Mouse (Mus musculus) midbrain, embryonic 12.5 days (tissue): ENCODE measurements around the gene Man2c1. TPM values are rescaled to one million over a fixed set of nuclear protein-coding genes. Genes with fewer than 3 reads are reported as not detected.

Experiments
- ATAC-seq: fragments of 200-750 bp; cut with Nextera tagmentation; 2 replicates; pipeline ENCODE4 v1.8.0; 2017; ENCODE audit warnings: low read depth, moderate TSS enrichment, moderate library complexity; ENCODE audit not compliant: low FRiP score
- H3K27ac ChIP-seq: fragments of 300-500 bp; sonication (generic); replicated peaks from 2 replicates; pipeline ENCODE4 v1.5.1; 2016; ENCODE audit warnings: mild to moderate bottlenecking
- H3K27me3 ChIP-seq: fragments of 300-500 bp; sonication (generic); 2 replicates; pipeline ENCODE4 v1.6.1; 2016; ENCODE audit warnings: mild to moderate bottlenecking
- H3K36me3 ChIP-seq: fragments of 300-500 bp; sonication (generic); 2 replicates; pipeline ENCODE4 v1.6.1; 2016
- H3K4me1 ChIP-seq: fragments of 300-500 bp; sonication (generic); 2 replicates; pipeline ENCODE4 v1.6.1; 2016
- H3K4me2 ChIP-seq: fragments of 300-500 bp; sonication (generic); replicated peaks from 2 replicates; pipeline ENCODE4 v1.6.1; 2016; ENCODE audit warnings: mild to moderate bottlenecking, moderate library complexity
- H3K4me3 ChIP-seq: fragments of 300-500 bp; sonication (generic); 2 replicates; pipeline ENCODE4 v1.5.1; 2016; ENCODE audit warnings: mild to moderate bottlenecking
- H3K9ac ChIP-seq: fragments of 300-500 bp; sonication (generic); replicated peaks from 2 replicates; pipeline ENCODE4 v1.6.1; 2016; ENCODE audit warnings: mild to moderate bottlenecking, moderate library complexity
- H3K9me3 ChIP-seq: fragments of 300-500 bp; sonication (generic); 2 replicates; pipeline ENCODE4 v1.6.1; 2016; ENCODE audit warnings: mild to moderate bottlenecking
- WGBS: fragments of 180-500 bp; shearing (Covaris S2); methylation state at CpG from one replicate; pipeline ENCODE4 v1.1.7; 2016; 5-methylcytosine and 5-hydroxymethylcytosine counted together
- polyA plus RNA-seq: library from polyadenylated mRNA; unstranded; fragments of >200 nt; fragmentation: Nextera tagmentation; extraction: Ambion mirVana; gene quantifications from 2 replicates; pipeline ENCODE4 v1.2.1, GENCODE M21; 2016

Gene Man2c1
- polyA plus RNA-seq, 1 experiment from 2014 or later = 67.6 TPM

GRCm38 (mm10) chr9:57146451-57147066 is 16.1 kb downstream of the Man2c1 start:
- Histone ChIP-seq H3K4me1 (peaks cover 22% of the 10 kb centered on the region), H3K27ac (0 out of 2 replicates have a peak overlapping the region, but pooled peaks have one; percentile 10), H3K27me3 (no peaks in the 10 kb centered on the region), H3K9ac (no peak overlapping the region; the same call in 1 of the 2 replicates), H3K9me3 (no peaks in the 10 kb centered on the region), H3K4me2 (0 out of 2 replicates have a peak overlapping the region, but pooled peaks have one; percentile 2), H3K4me3 (no peak overlapping the region), H3K36me3 (peaks cover 25% of the 10 kb centered on the region)
- 84% methylated on average over 17 of the region's 17 CpGs for WGBS
- no peak for ATAC-seq

- H3K4me2 ChIP-seq = peak overlapping the region; percentile 69
- peaks cover 16% of the 10 kb centered on the region; the same call in 1 of the 2 replicates for H3K36me3 ChIP-seq
- ATAC-seq = peak; percentile 58
- WGBS = 9% methylated on average over 19 of the region's 19 CpGs
- peak overlapping the region; percentile 70 for H3K9ac ChIP-seq
- H3K27me3 ChIP-seq = no peaks in the 10 kb centered on the region
- H3K4me1 ChIP-seq = peaks cover 22% of the 10 kb centered on the region
- H3K9me3 ChIP-seq = no peaks in the 10 kb centered on the region
- H3K4me3 ChIP-seq = peak overlapping the region; percentile 56
- H3K27ac ChIP-seq = peak overlapping the region; percentile 91
Measured at GRCm38 (mm10) chr9:57147205-57148143, 17.0 kb downstream of the Man2c1 start.

- peak within 1 kb of the TSS; percentile 70 for H3K9ac ChIP-seq
- H3K4me1 ChIP-seq = peaks cover 22% of the 10 kb centered on the region
- peak; percentile 90 for ATAC-seq
- no peaks in the 10 kb centered on the region for H3K27me3 ChIP-seq
- peak within 1 kb of the TSS; percentile 91 for H3K27ac ChIP-seq
- 1% methylated on average over 27 of the region's 27 CpGs for WGBS
- H3K4me3 ChIP-seq = peak within 1 kb of the TSS; percentile 56
- H3K36me3 ChIP-seq = peaks cover 12% of the 10 kb centered on the region; the same call in 1 of the 2 replicates
- H3K9me3 ChIP-seq = no peaks in the 10 kb centered on the region
- peak within 1 kb of the TSS; percentile 69 for H3K4me2 ChIP-seq
Measured at GRCm38 (mm10) chr9:57148144-57148878, 17.8 kb downstream of the Man2c1 start, which contains the start of gene Neil1. Gene Neil1 (minus strand): TSS chr9:57148305.

- H3K4me1 ChIP-seq = peaks cover 22% of the 10 kb centered on the region
- peak overlapping the region; percentile 56 for H3K4me3 ChIP-seq
- peak overlapping the region; percentile 69 for H3K4me2 ChIP-seq
- H3K36me3 ChIP-seq = peaks cover 8% of the 10 kb centered on the region; the same call in 1 of the 2 replicates
- H3K27ac ChIP-seq = peak overlapping the region; percentile 91
- no peaks in the 10 kb centered on the region for H3K9me3 ChIP-seq
- peak overlapping the region; percentile 70 for H3K9ac ChIP-seq
- 71% methylated on average over 6 of the region's 6 CpGs for WGBS
- H3K27me3 ChIP-seq = no peaks in the 10 kb centered on the region
- no peak for ATAC-seq
Measured at GRCm38 (mm10) chr9:57149021-57149420, 18.5 kb downstream of the Man2c1 start.

GRCm38 (mm10) chr9:57150192-57150591 is 19.7 kb downstream of the Man2c1 start:
- no peaks in the 10 kb centered on the region for H3K9me3 ChIP-seq
- 0 out of 2 replicates have a peak, but pooled peaks cover 6% of the 10 kb centered on the region for H3K36me3 ChIP-seq
- 84% methylated on average over 5 of the region's 5 CpGs for WGBS
- H3K4me1 ChIP-seq = peaks cover 22% of the 10 kb centered on the region
- no peak overlapping the region for H3K4me2 ChIP-seq
- no peak for ATAC-seq
- no peak overlapping the region for H3K9ac ChIP-seq
- H3K27ac ChIP-seq = no peak overlapping the region
- H3K27me3 ChIP-seq = no peaks in the 10 kb centered on the region
- no peak overlapping the region for H3K4me3 ChIP-seq

- no peaks in the 10 kb centered on the region for H3K9me3 ChIP-seq
- no peak overlapping the region for H3K4me2 ChIP-seq
- no peaks in the 10 kb centered on the region for H3K27me3 ChIP-seq
- no peak overlapping the region for H3K4me3 ChIP-seq
- H3K36me3 ChIP-seq = 0 out of 2 replicates have a peak, but pooled peaks cover 12% of the 10 kb centered on the region
- H3K4me1 ChIP-seq = peaks cover 26% of the 10 kb centered on the region
- H3K9ac ChIP-seq = no peak overlapping the region
- 56% methylated on average over 6 of the region's 6 CpGs for WGBS
- H3K27ac ChIP-seq = no peak overlapping the region
- no peak for ATAC-seq
Measured at GRCm38 (mm10) chr9:57152331-57152730, 21.8 kb downstream of the Man2c1 start.

GRCm38 (mm10) chr9:57156383-57156782 is 25.9 kb downstream of the Man2c1 start:
- ATAC-seq = no peak
- Histone ChIP-seq H3K9ac (no peak overlapping the region), H3K4me2 (no peak overlapping the region), H3K4me3 (no peak overlapping the region), H3K9me3 (no peaks in the 10 kb centered on the region), H3K27me3 (peaks cover 7% of the 10 kb centered on the region), H3K4me1 (peaks cover 21% of the 10 kb centered on the region), H3K36me3 (0 out of 2 replicates have a peak, but pooled peaks cover 12% of the 10 kb centered on the region), H3K27ac (no peak overlapping the region)
- WGBS = 88% methylated on average over 7 of the region's 7 CpGs

- 0 out of 2 replicates have a peak overlapping the region, but pooled peaks have one; percentile 65 for H3K4me3 ChIP-seq
- H3K4me1 ChIP-seq = peaks cover 21% of the 10 kb centered on the region
- H3K27me3 ChIP-seq = peaks cover 7% of the 10 kb centered on the region
- no peak overlapping the region for H3K27ac ChIP-seq
- ATAC-seq = no peak
- 86% methylated on average over 8 of the region's 8 CpGs for WGBS
- H3K9me3 ChIP-seq = no peaks in the 10 kb centered on the region
- H3K4me2 ChIP-seq = peak overlapping the region; percentile 73
- 0 out of 2 replicates have a peak overlapping the region, but pooled peaks have one; percentile 67 for H3K9ac ChIP-seq
- 0 out of 2 replicates have a peak, but pooled peaks cover 12% of the 10 kb centered on the region for H3K36me3 ChIP-seq
Measured at GRCm38 (mm10) chr9:57156823-57157222, 26.3 kb downstream of the Man2c1 start.

- ATAC-seq = 0 out of 2 replicates have a peak, but pooled peaks have one; percentile 7
Measured at GRCm38 (mm10) chr9:57157499-57157898, 27.0 kb downstream of the Man2c1 start.

GRCm38 (mm10) chr9:57158013-57158470 is 27.6 kb downstream of the Man2c1 start, which contains the start of gene Commd4:
Gene Commd4 (minus strand): TSS chr9:57158331.
- WGBS = 1% methylated on average over 24 of the region's 24 CpGs
- H3K9me3 ChIP-seq = no peaks in the 10 kb centered on the region
- ATAC-seq = peak; percentile 80
- H3K27me3 ChIP-seq = peaks cover 7% of the 10 kb centered on the region
- peak within 1 kb of the TSS; percentile 67 for H3K9ac ChIP-seq
- H3K4me2 ChIP-seq = peak within 1 kb of the TSS; percentile 73
- 0 out of 2 replicates have a peak, but pooled peaks cover 12% of the 10 kb centered on the region for H3K36me3 ChIP-seq
- peaks cover 21% of the 10 kb centered on the region for H3K4me1 ChIP-seq
- peak within 1 kb of the TSS; percentile 65 for H3K4me3 ChIP-seq
- no peak within 1 kb of the TSS; the same call in 1 of the 2 replicates for H3K27ac ChIP-seq

More at GRCm38 (mm10) chr9:57157499-57157898, 27.0 kb downstream of the Man2c1 start:
- Histone ChIP-seq H3K4me3 (peak overlapping the region; percentile 65), H3K4me2 (peak overlapping the region; percentile 73), H3K27ac (no peak overlapping the region; the same call in 1 of the 2 replicates), H3K27me3 (peaks cover 7% of the 10 kb centered on the region), H3K36me3 (0 out of 2 replicates have a peak, but pooled peaks cover 12% of the 10 kb centered on the region), H3K9me3 (no peaks in the 10 kb centered on the region), H3K4me1 (peaks cover 21% of the 10 kb centered on the region), H3K9ac (peak overlapping the region; percentile 67)
- 40% methylated on average over 13 of the region's 13 CpGs for WGBS

GRCm38 (mm10) chr9:57158506-57158905 is 28.0 kb downstream of the Man2c1 start:
- H3K9ac ChIP-seq = peak overlapping the region; percentile 67; the same call in 1 of the 2 replicates
- peak overlapping the region; percentile 65 for H3K4me3 ChIP-seq
- H3K27ac ChIP-seq = no peak overlapping the region
- 34% methylated on average over 8 of the region's 11 CpGs for WGBS
- H3K27me3 ChIP-seq = peaks cover 7% of the 10 kb centered on the region
- ATAC-seq = peak; percentile 27; the same call in 1 of the 2 replicates
- no peaks in the 10 kb centered on the region for H3K9me3 ChIP-seq
- peaks cover 21% of the 10 kb centered on the region for H3K4me1 ChIP-seq
- H3K4me2 ChIP-seq = peak overlapping the region; percentile 73
- 0 out of 2 replicates have a peak, but pooled peaks cover 12% of the 10 kb centered on the region for H3K36me3 ChIP-seq
